Mouse (Mus musculus) macrophage (primary cell): ENCODE results near the gene Mapk14. TPM values are rescaled to one million over a fixed set of nuclear protein-coding genes. Genes with fewer than 3 reads are reported as not detected.
A peak's percentile ranks its signal among the peaks of the same experiment; 100 is the strongest.

Experiments used
- H3K27ac ChIP-seq: fragments of 350-480 bp; formaldehyde crosslinking; 2 replicates; pipeline ENCODE4 v1.9.0; 2021
- H3K36me3 ChIP-seq: fragments of 350-480 bp; formaldehyde crosslinking; 2 replicates; pipeline ENCODE4 v1.9.0; 2021; ENCODE audit errors: inconsistent target
- H3K4me3 ChIP-seq: fragments of 350-480 bp; formaldehyde crosslinking; 2 replicates; pipeline ENCODE4 v1.9.0; 2021; ENCODE audit errors: inconsistent target
- H3K79me2 ChIP-seq: fragments of 350-480 bp; formaldehyde crosslinking; 2 replicates; pipeline ENCODE4 v1.9.0; 2021; ENCODE audit errors: inconsistent target
- WGBS: methylation state at CpG from one replicate; pipeline ENCODE4 v1.1.7; 2026; ENCODE audit warnings: inconsistent platforms; ENCODE audit not compliant: missing documents; 5-methylcytosine and 5-hydroxymethylcytosine counted together
- polyA plus RNA-seq: library from polyadenylated mRNA; stranded (reverse); fragments of 250-400 nt; gene quantifications from 3 replicates; pipeline ENCODE4 v1.2.4, GENCODE M21; 2018; ENCODE audit warnings: inconsistent platforms
- total RNA-seq, 78 experiments: library from RNA; depleted of rRNA; stranded (reverse); fragments of 250-400 nt; gene quantifications; 1 replicate in 9 of 78; 2 replicates in 24 of 78; 3 replicates in 43 of 78; 4 replicates in 2 of 78; pipeline ENCODE4 v1.2.4; 2018; ENCODE audit warnings: inconsistent platforms in 56 of 78

Mapk14 gene
- total RNA-seq (2018; cell fraction: chromatin; rRNA removed), result 100 to 1,000 TPM in 24 of 26 experiments, 10 to 100 TPM in 2; 72.8 to 323 (median 169) TPM
- total RNA-seq (2018; cell fraction: cytosol; rRNA removed), result 100 to 1,000 TPM in 8 of 26 experiments, 10 to 100 TPM in 18; 72.7 to 112 (median 94.7) TPM
- 100 to 1,000 TPM in 21 of 26 experiments, 10 to 100 TPM in 5; 70.1 to 212 (median 141) TPM for total RNA-seq (2018; cell fraction: nucleus; rRNA removed)
- 62.0 to 93.5 TPM (median 63.5 TPM) in 3 replicates for polyA plus RNA-seq

GRCm38 (mm10) chr17:28690776-28691686, at the start of gene Mapk14:
Gene Mapk14, plus strand, starts transcription at chr17:28691329.
- H3K4me3 ChIP-seq, result peak within 1 kb of the TSS; percentile 70
- H3K36me3 ChIP-seq, result no peaks in the 10 kb centered on the region
- H3K79me2 ChIP-seq, result peaks cover 43% of the 10 kb centered on the region
- under 1% methylated on average over 63 of the region's 86 CpGs for WGBS
- peak within 1 kb of the TSS; percentile 89 for H3K27ac ChIP-seq

- Histone ChIP-seq H3K4me3 (no peak overlapping the region), H3K36me3 (no peaks in the 10 kb centered on the region), H3K27ac (no peak overlapping the region), H3K79me2 (no peaks in the 10 kb centered on the region)
- 70% methylated on average over 3 of the region's 3 CpGs for WGBS
Observed at GRCm38 (mm10) chr17:28643697-28644096, 47.4 kb upstream of the Mapk14 start.

GRCm38 (mm10) chr17:28644112-28644511, 47.0 kb upstream of the Mapk14 start:
- WGBS, result 25% methylated on average over 4 of the region's 4 CpGs
- Histone ChIP-seq H3K36me3 (no peaks in the 10 kb centered on the region), H3K79me2 (no peaks in the 10 kb centered on the region), H3K4me3 (no peak overlapping the region), H3K27ac (no peak overlapping the region)

GRCm38 (mm10) chr17:28646221-28646620, 44.9 kb upstream of the Mapk14 start:
- H3K79me2 ChIP-seq, result no peaks in the 10 kb centered on the region
- 90% methylated on average over 3 of the region's 3 CpGs for WGBS
- H3K36me3 ChIP-seq, result no peaks in the 10 kb centered on the region
- H3K27ac ChIP-seq, result no peak overlapping the region
- no peak overlapping the region for H3K4me3 ChIP-seq

- Histone ChIP-seq H3K4me3 (no peak overlapping the region), H3K79me2 (no peaks in the 10 kb centered on the region)
- WGBS, result 62% methylated on average over 6 of the region's 6 CpGs
Observed at GRCm38 (mm10) chr17:28648607-28649370, 42.3 kb upstream of the Mapk14 start.

GRCm38 (mm10) chr17:28650268-28650667, 40.9 kb upstream of the Mapk14 start:
- WGBS, result 96% methylated on average over 3 of the region's 3 CpGs
- H3K4me3 ChIP-seq, result no peak overlapping the region
- H3K79me2 ChIP-seq, result no peaks in the 10 kb centered on the region

More at GRCm38 (mm10) chr17:28648607-28649370, 42.3 kb upstream of the Mapk14 start:
- H3K27ac ChIP-seq, result no peak overlapping the region
- no peaks in the 10 kb centered on the region for H3K36me3 ChIP-seq

GRCm38 (mm10) chr17:28657936-28658335, 33.2 kb upstream of the Mapk14 start:
- Histone ChIP-seq H3K79me2 (no peaks in the 10 kb centered on the region), H3K36me3 (no peaks in the 10 kb centered on the region), H3K4me3 (no peak overlapping the region), H3K27ac (no peak overlapping the region)
- 25% methylated on average over 4 of the region's 4 CpGs for WGBS

More at GRCm38 (mm10) chr17:28650268-28650667, 40.9 kb upstream of the Mapk14 start:
- no peak overlapping the region for H3K27ac ChIP-seq
- H3K36me3 ChIP-seq, result no peaks in the 10 kb centered on the region

GRCm38 (mm10) chr17:28659564-28659963, 31.6 kb upstream of the Mapk14 start:
- Histone ChIP-seq H3K27ac (no peak overlapping the region), H3K36me3 (no peaks in the 10 kb centered on the region), H3K4me3 (no peak overlapping the region), H3K79me2 (no peaks in the 10 kb centered on the region)
- 95% methylated on average over 6 of the region's 6 CpGs for WGBS

- Histone ChIP-seq H3K36me3 (no peaks in the 10 kb centered on the region), H3K4me3 (no peak overlapping the region), H3K27ac (no peak overlapping the region), H3K79me2 (no peaks in the 10 kb centered on the region)
- 58% methylated on average over 13 of the region's 13 CpGs for WGBS
Observed at GRCm38 (mm10) chr17:28682311-28683084, 8.6 kb upstream of the Mapk14 start.

- 92% methylated on average over 1 of the region's 1 CpGs for WGBS
- Histone ChIP-seq H3K4me3 (no peak overlapping the region), H3K36me3 (no peaks in the 10 kb centered on the region), H3K27ac (no peak overlapping the region), H3K79me2 (no peaks in the 10 kb centered on the region)
Observed at GRCm38 (mm10) chr17:28683601-28684000, 7.5 kb upstream of the Mapk14 start.

- no peaks in the 10 kb centered on the region for H3K36me3 ChIP-seq
- H3K27ac ChIP-seq, result no peak overlapping the region
- no peak overlapping the region for H3K4me3 ChIP-seq
- 93% methylated on average over 16 of the region's 19 CpGs for WGBS
- H3K79me2 ChIP-seq, result no peaks in the 10 kb centered on the region
Observed at GRCm38 (mm10) chr17:28684631-28685030, 6.5 kb upstream of the Mapk14 start.

GRCm38 (mm10) chr17:28687354-28687753, 3.8 kb upstream of the Mapk14 start:
- Histone ChIP-seq H3K4me3 (no peak overlapping the region), H3K27ac (no peak overlapping the region), H3K79me2 (peaks cover 9% of the 10 kb centered on the region), H3K36me3 (no peaks in the 10 kb centered on the region)
- 7% methylated on average over 4 of the region's 4 CpGs for WGBS

GRCm38 (mm10) chr17:28689586-28690283, 1.4 kb upstream of the Mapk14 start, which contains the start of gene Slc26a8:
Gene Slc26a8, minus strand, starts transcription at chr17:28690233.
- 16% methylated on average over 24 of the region's 40 CpGs for WGBS
- H3K36me3 ChIP-seq, result no peaks in the 10 kb centered on the region
- peak within 1 kb of the TSS; percentile 33; the same call in 1 of the 2 replicates for H3K27ac ChIP-seq
- peaks cover 30% of the 10 kb centered on the region for H3K79me2 ChIP-seq
- H3K4me3 ChIP-seq, result peak within 1 kb of the TSS; percentile 25
